Mouse (Mus musculus) thymus, adult 2 months (tissue): ENCODE measurements around the gene Syt14.

Experiments
- CTCF ChIP-seq: fragments of 200-500 bp; IDR thresholded peaks from 2 replicates; pipeline ENCODE4 v1.5.1; 2012; ENCODE audit warnings: mild to moderate bottlenecking, control low read depth, low read length, moderate library complexity, borderline replicate concordance; ENCODE audit not compliant: control insufficient read depth, poor library complexity, insufficient read depth; ENCODE audit errors: extremely low read depth
- POLR2A ChIP-seq: fragments of 200-500 bp; IDR thresholded peaks from 2 replicates; pipeline ENCODE4 v1.6.1; 2012; ENCODE audit warnings: mild to moderate bottlenecking, low read length, control low read depth, moderate library complexity; ENCODE audit not compliant: control insufficient read depth, poor library complexity, insufficient read depth; ENCODE audit errors: extremely low read depth

DNA sequence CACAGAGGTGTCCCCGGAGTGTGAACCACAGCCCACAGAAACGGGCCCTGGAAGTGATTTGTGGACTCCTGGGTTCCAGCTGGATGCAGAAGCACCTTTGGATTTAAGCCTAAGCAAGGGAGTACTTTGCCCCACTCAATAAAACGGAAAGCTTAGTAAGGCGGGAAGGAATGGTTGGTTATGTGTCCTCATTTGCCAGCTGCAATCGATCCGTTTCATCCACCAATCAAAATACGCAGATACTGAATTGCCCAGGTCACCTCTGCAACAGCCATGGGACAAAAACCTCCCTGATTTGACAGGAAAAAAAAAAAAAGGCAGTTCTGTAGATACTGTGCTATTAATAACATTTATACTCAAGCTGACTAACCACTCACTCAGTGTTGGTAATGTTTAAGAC lies 47.5 kb upstream of the Syt14 start:
- no peak for TF ChIP-seq POLR2A
- no peak for TF ChIP-seq CTCF
